Mouse (Mus musculus) liver, adult 2 months (tissue): ENCODE data around the gene Syt8. TPM values are rescaled to one million over a fixed set of nuclear protein-coding genes. Genes with fewer than 3 reads are reported as not detected.
A peak's percentile ranks its signal among the peaks of the same experiment; 100 is the strongest.

Experiments used
- DNase-seq: peaks from one replicate; pipeline ENCODE4 v3.0.0-alpha.2; 2011; ENCODE audit warnings: low read depth, low spot score; ENCODE audit errors: extremely low read depth
- H3K27ac ChIP-seq: fragments of 200-500 bp; replicated peaks from 2 replicates; pipeline ENCODE4 v1.5.1; 2012; ENCODE audit warnings: low read depth, mild to moderate bottlenecking, control low read depth, inconsistent platforms, low read length; ENCODE audit not compliant: insufficient read depth
- H3K27me3 ChIP-seq: fragments of 200-500 bp; 2 replicates; pipeline ENCODE4 v1.6.1; 2012; ENCODE audit warnings: mild to moderate bottlenecking, moderate library complexity, low read length, inconsistent platforms; ENCODE audit not compliant: control insufficient read depth, insufficient read depth
- H3K36me3 ChIP-seq: fragments of 200-500 bp; 2 replicates; pipeline ENCODE4 v1.6.1; 2012; ENCODE audit warnings: low read length, inconsistent platforms; ENCODE audit not compliant: control insufficient read depth, insufficient read depth
- H3K4me1 ChIP-seq: fragments of 200-500 bp; 2 replicates; pipeline ENCODE4 v1.6.1; 2011; ENCODE audit warnings: low read length; ENCODE audit not compliant: control insufficient read depth, insufficient read depth
- H3K4me3 ChIP-seq: fragments of 200-500 bp; 2 replicates; pipeline ENCODE4 v1.5.1; 2011; ENCODE audit warnings: low read depth, mild to moderate bottlenecking, control low read depth, low read length, moderate library complexity; ENCODE audit not compliant: insufficient read depth
- H3K79me2 ChIP-seq: fragments of 200-500 bp; 2 replicates; pipeline ENCODE4 v1.6.1; 2012; ENCODE audit warnings: inconsistent platforms, mild to moderate bottlenecking, low read length, moderate library complexity; ENCODE audit not compliant: control insufficient read depth, insufficient read depth
- H3K9ac ChIP-seq: fragments of 200-500 bp; 2 replicates; pipeline ENCODE4 v1.6.1; 2012; ENCODE audit warnings: low read depth, mild to moderate bottlenecking, control low read depth, inconsistent platforms, low read length
- CTCF ChIP-seq: fragments of 200-500 bp; IDR thresholded peaks from 2 replicates; pipeline ENCODE4 v1.5.1; 2011; ENCODE audit warnings: low read depth, low read length, control low read depth
- POLR2A ChIP-seq: fragments of 200-500 bp; IDR thresholded peaks from 2 replicates; pipeline ENCODE4 v1.6.1; 2011; ENCODE audit warnings: low read length, control low read depth; ENCODE audit not compliant: insufficient read depth; ENCODE audit errors: extremely low read depth
- WGBS: fragments of 180-500 bp; shearing (Covaris S2); methylation state at CpG from one replicate; pipeline ENCODE4 v1.1.7; 2018; 5-methylcytosine and 5-hydroxymethylcytosine counted together
- polyA plus RNA-seq: library from polyadenylated mRNA; depleted of rRNA; stranded (reverse); fragments of >200 nt; gene quantifications from 2 replicates; pipeline ENCODE4 v1.2.3, GENCODE M21; 2012
- total RNA-seq: library from RNA; depleted of rRNA; stranded (reverse); fragments of >200 nt; gene quantifications from 2 replicates; pipeline ENCODE4 v1.2.3, GENCODE M21; 2014

The Syt8 gene
- total and polyA plus RNA-seq, 2 experiments, result not detected

GRCm38 (mm10) chr7:142394261-142395190 lies 40.1 kb upstream of the Syt8 start:
- Histone ChIP-seq H3K4me3 (no peak overlapping the region), H3K27me3 (no peaks in the 10 kb centered on the region), H3K27ac (no peak overlapping the region; the same call in 1 of the 2 replicates), H3K36me3 (no peaks in the 10 kb centered on the region), H3K79me2 (no peaks in the 10 kb centered on the region), H3K9ac (no peak overlapping the region), H3K4me1 (no peaks in the 10 kb centered on the region; the same call in 1 of the 2 replicates)
- 61% methylated on average over 6 of the region's 6 CpGs for WGBS
- no peak for DNase-seq
- TF ChIP-seq POLR2A, result no peak
- TF ChIP-seq CTCF, result no peak

GRCm38 (mm10) chr7:142395472-142395871 lies 39.2 kb upstream of the Syt8 start:
- H3K79me2 ChIP-seq, result no peaks in the 10 kb centered on the region
- H3K27ac ChIP-seq, result no peak overlapping the region
- H3K9ac ChIP-seq, result no peak overlapping the region
- no peak overlapping the region for H3K4me3 ChIP-seq
- WGBS, result 91% methylated on average over 4 of the region's 4 CpGs
- no peak for TF ChIP-seq POLR2A
- no peak for TF ChIP-seq CTCF
- no peaks in the 10 kb centered on the region; the same call in 1 of the 2 replicates for H3K4me1 ChIP-seq
- no peaks in the 10 kb centered on the region for H3K27me3 ChIP-seq
- H3K36me3 ChIP-seq, result no peaks in the 10 kb centered on the region
- DNase-seq, result no peak

GRCm38 (mm10) chr7:142396611-142397010 lies 38.0 kb upstream of the Syt8 start:
- no peak for DNase-seq
- no peaks in the 10 kb centered on the region for H3K27me3 ChIP-seq
- no peak overlapping the region for H3K27ac ChIP-seq
- no peak overlapping the region for H3K9ac ChIP-seq
- no peak overlapping the region for H3K4me3 ChIP-seq
- 92% methylated on average over 1 of the region's 1 CpGs for WGBS
- no peaks in the 10 kb centered on the region for H3K79me2 ChIP-seq
- TF ChIP-seq POLR2A, result no peak
- TF ChIP-seq CTCF, result no peak
- H3K4me1 ChIP-seq, result no peaks in the 10 kb centered on the region; the same call in 1 of the 2 replicates
- no peaks in the 10 kb centered on the region for H3K36me3 ChIP-seq

GRCm38 (mm10) chr7:142398052-142398451 lies 36.6 kb upstream of the Syt8 start:
- no peak overlapping the region for H3K4me3 ChIP-seq
- no peaks in the 10 kb centered on the region for H3K36me3 ChIP-seq
- TF ChIP-seq CTCF, result no peak
- no peaks in the 10 kb centered on the region; the same call in 1 of the 2 replicates for H3K4me1 ChIP-seq
- WGBS, result 68% methylated on average over 2 of the region's 2 CpGs
- H3K27me3 ChIP-seq, result no peaks in the 10 kb centered on the region
- peak overlapping the region; percentile 76 for H3K27ac ChIP-seq
- H3K9ac ChIP-seq, result no peak overlapping the region
- peak; percentile 60 for DNase-seq
- no peaks in the 10 kb centered on the region for H3K79me2 ChIP-seq

- no peak overlapping the region for H3K9ac ChIP-seq
- TF ChIP-seq CTCF (no peak), POLR2A (no peak)
- H3K4me1 ChIP-seq, result no peaks in the 10 kb centered on the region
- no peaks in the 10 kb centered on the region for H3K27me3 ChIP-seq
- H3K36me3 ChIP-seq, result no peaks in the 10 kb centered on the region
- H3K27ac ChIP-seq, result peak overlapping the region; percentile 76
- H3K4me3 ChIP-seq, result no peak overlapping the region
- DNase-seq, result no peak
- no peaks in the 10 kb centered on the region for H3K79me2 ChIP-seq
- 67% methylated on average over 1 of the region's 1 CpGs for WGBS
Observed at GRCm38 (mm10) chr7:142399250-142399649, 35.4 kb upstream of the Syt8 start.
